Mouse (Mus musculus) adrenal gland, adult 18-20 months (tissue): ENCODE measurements around the gene Ppp1r12b. TPM values are rescaled to one million over a fixed set of nuclear protein-coding genes. Genes with fewer than 3 reads are reported as not detected.

Experiments used
- DNase-seq, 2 experiments: peaks; one replicate each; pipeline ENCODE4 v3.0.0; 2021 to 2022; ENCODE audit warnings: low spot score in 2 of 2
- total RNA-seq, 2 experiments: library from RNA; stranded (reverse); gene quantifications; 1 replicate in 1 of 2; 2 replicates in 1 of 2; pipeline ENCODE4 v1.2.3; 2021

Ppp1r12b gene
- total RNA-seq, 2 experiments from 2014 or later, result 10.7 to 12.1 TPM

DNA sequence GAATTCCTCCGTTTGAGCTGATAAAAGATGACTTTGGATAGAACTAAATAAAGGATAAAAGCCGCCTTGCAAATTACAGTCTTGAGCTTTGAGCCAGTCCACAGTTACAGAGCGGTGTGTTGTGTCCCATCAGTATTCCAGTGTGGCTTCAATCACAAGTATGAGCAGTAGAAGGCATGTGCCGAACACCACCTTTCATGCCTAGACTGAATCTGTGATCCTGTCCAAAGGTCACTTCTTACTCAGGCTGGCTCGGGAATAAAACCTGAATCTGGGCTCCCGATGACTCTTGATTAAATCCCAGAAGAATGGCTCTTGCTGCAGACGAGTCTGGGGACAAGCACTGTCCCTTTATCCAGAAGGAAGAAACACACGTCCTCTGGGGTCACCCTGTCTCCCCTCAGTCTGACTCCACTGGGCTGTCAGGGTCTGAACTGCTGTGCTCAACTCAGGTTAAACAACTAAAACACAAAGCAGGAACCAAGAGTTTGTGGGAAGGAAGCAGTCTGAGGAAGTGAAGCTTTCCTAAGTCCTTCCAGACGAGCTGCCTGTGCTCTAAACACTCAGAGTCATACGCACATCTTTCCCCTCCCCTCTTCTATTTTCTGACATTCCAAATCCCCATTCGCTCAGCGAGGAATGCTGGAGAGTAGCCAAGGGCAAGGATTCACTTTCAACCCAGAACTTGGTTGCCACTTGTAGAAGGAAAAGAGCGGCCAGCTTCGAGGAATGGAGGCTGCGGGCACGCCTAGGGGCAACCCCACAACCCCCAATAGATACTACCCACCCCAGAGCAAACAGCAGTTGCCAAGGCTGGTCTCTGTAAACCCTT lies 152.2 kb downstream of the Ppp1r12b start:
- peak; percentile 47 to 57 for DNase-seq

- DNase-seq, result no peak
Observed at GRCm38 (mm10) chr1:134801758-134802157, 154.0 kb downstream of the Ppp1r12b start.

- no peak for DNase-seq
Observed at GRCm38 (mm10) chr1:134796536-134796935, 159.2 kb downstream of the Ppp1r12b start.

DNA sequence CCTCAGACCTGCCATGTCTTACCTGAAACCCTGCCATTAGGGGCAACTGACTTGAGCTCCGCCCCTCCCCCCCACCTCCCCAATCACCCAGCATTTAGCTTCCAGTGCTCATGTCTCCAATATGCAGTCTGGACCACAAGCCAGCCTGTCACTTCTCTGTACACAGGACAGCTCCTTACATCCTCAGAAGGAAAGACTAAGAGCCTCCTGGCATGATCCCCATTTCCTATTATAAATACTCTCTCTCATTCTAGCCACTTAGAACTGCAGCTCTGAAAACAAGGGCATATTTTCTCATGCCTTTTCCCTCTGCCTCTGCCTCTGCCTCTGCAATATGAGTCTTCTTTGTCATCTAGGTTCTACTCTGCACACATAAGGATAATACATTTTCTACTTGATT lies 159.7 kb downstream of the Ppp1r12b start:
- DNase-seq, result no peak

DNA sequence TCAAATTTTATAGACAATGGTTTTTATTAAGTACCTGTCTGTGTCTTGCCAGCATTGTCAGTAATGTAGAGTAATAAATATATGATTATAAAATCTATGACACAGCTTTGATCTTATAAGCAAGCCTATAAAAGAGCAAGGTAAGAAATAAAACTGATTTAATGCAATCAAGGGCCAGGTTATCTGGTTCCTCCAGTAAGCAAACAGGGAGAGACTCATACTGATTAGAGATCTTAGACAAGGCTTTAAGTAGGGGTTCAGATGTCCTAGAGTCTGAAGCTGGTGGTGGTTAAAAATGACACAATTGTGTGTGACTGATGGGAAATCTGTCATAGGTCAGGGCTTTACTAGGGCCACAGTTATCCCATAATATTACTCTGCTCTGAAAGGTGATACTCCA lies 164.3 kb downstream of the Ppp1r12b start:
- DNase-seq, result no peak

DNA sequence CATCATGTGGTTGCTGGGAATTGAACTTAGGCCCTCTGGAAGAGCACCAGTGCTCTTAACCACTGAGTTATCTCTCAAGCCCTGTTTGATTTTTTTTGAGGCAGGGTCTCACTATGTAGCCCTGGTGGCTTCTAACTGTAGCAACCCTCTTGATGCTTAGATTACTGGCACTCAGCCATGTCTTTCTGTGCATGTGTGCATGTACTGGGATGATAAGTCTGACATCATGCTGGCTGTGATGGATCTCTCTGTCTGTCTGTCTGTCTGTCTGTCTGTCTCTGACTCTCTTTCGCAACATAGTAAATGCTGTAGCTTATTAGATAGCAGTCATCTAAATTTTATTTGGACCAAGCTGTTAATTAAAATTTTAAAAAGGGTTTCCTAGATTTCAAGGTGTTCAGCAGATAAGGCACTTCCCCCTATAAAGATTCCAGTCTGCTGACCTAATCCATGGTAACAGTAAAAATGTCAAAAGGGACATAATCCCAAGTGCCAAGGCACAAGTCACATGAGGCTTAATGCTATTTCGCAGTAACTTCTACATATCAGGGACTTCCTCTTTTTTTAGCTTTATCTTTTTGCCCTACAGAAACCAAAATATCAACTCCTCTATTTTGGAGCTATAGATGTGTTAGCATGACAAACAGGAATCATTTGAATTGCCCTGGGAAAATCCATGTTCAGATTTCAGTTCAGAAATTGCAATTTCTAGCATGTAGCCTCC lies 164.9 kb downstream of the Ppp1r12b start:
- no peak for DNase-seq

DNA sequence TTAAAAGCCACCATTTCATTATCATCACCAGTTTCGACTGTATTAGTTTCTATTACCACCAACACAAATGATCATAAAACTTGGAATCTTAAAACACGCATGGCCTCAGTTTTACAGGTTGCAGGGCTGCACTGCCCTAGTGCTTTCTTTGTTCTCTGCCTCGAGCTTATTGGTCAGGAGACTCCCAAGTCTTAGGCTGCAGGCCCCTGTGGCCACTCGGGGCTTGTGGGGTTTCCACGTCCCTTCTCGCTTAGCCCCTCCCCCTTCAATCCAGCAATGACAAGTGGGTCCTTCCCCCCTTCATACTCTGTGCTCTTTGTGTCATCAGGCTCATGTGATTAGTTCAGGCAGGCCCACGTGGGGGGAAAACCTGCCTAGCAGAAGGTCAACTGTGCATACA lies 167.6 kb downstream of the Ppp1r12b start:
- DNase-seq, result no peak

DNA sequence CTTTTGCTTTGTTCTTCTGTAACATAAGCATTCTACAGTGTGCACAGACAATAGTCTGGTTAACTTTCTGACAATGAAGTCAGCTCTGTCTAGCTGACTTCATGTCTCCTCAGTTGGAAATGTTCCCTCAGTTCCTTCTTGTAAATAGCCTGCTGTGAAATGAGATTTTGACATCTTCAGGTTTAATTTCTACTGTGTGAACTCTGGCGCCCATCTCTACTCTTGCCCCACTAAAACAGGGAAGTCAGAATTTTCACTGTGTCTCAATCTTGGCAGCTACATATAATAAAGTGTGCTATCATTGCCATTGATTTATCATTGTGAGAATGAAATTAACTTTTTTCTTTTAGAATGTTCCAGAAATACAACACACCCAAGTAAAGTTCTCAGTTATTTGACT lies 170.8 kb downstream of the Ppp1r12b start:
- no peak for DNase-seq

GRCm38 (mm10) chr1:134784481-134784880 lies 171.3 kb downstream of the Ppp1r12b start:
- no peak for DNase-seq

DNA sequence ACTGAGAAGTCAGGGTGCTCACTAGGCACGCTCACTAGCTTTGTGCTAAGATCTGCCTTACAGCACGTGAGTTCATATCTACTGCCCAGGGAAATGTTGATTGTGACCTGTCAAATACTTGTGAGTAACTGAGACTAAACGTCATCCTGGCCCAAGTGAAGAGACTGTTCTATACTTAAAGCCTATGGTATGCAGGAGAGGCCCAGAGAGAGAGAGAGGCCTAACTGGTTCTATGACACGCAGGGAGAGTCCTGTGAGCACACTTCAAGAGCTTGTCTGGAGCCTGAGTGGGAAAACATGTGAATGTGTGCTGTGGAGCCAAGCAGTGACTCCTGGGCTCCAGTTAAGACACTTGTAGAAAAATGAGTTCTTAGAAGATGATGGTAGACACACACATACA lies 171.8 kb downstream of the Ppp1r12b start:
- DNase-seq, result no peak

DNA sequence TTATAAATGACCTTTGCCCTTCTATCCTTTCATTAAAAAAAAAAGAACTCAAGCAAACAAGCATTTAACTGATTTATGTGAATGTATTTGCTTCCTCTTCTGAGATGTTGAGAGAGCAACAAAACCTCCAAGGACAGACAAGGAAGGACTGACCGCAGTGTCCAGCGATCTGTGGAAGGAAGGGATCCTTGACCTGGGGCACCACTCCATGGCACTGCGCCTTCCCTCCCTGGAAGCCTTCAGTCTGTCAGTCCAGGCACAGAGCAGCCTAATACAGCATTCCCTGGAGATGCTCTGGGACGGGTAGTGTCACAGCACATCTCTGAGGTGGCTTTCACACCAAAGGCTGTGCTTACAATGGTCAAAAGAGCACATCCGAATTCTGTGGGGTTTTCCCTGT lies 172.9 kb downstream of the Ppp1r12b start:
- no peak for DNase-seq

GRCm38 (mm10) chr1:134777936-134778548 lies 177.7 kb downstream of the Ppp1r12b start:
- no peak for DNase-seq

DNA sequence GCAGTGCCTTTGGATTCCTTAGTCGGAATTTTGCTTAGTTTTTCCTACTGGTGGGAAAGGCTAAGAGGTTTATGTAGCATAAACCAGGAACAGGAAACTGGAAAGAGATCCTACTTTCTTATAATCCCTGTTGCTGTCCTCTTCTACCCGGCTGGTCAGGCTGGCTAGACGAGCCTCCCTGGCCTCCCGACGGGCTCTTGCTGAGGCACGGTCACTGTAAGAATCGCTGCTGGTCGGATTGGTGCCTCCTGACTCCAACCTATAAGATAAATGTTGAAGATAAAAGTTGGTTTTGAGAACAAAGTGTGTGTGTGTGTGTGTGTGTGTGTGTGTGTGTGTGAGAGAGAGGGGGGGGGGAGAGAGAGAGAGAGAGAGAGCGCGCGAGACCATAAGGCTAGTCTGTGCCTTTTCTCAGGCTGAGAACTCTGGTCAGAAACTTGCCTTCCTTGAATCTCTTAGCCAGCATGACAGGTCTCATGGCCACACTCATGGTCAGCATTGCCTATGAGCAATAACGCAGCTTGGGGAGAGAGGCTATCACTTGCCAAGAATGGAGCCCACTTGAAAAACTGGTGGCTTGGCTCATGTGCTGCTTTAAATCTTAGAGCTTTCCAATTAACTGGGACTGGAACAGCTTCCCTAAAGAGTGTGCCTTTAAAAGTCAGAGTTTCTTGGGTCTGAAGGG lies 178.4 kb downstream of the Ppp1r12b start:
- DNase-seq, result no peak

DNA sequence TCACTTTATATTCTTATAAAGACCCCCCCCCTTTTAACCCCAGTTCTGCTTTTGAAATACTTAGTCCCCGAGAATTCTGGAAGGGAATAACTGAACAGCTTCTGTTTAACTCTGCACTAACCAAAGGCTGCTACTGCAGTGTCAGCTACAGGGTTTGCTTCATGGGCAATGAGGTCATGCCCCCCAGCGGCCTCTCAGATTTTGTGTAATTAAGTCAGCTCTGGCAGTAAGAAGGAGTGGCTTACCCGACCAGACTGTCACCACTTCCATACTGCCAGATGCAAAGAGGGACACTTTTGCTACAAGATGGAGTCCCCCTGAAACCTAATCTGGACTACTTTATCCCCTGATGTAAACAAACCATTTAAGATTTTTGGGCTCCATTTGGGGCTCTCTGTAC lies 180.1 kb downstream of the Ppp1r12b start:
- no peak for DNase-seq

DNA sequence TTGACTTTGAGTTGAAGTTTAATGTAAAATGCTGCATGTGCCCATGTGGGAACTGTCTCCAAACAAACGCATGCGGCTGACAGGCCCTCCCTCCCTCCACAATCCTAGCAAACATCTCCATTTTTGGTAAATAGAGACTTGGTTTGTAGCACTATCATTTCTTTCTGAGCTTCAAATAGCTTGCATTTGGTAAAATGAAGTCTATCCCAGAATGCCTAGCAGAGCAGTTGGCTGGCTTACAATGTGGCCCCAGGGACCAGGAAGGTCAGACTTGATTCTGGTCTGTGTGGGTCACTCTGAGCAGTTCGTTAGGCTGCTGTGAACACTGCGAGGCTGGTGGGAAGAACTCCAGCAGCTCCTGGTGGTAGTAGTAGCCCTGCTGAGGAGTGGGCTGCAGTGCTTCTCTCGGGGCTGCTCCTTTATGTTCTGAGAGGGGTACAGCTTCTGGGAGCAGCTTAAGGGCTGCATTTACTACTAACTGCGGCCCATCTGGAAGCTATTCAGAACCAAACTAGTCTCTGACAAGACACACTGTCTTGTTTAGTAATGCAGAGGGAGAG lies 180.9 kb downstream of the Ppp1r12b start:
- no peak for DNase-seq

DNA sequence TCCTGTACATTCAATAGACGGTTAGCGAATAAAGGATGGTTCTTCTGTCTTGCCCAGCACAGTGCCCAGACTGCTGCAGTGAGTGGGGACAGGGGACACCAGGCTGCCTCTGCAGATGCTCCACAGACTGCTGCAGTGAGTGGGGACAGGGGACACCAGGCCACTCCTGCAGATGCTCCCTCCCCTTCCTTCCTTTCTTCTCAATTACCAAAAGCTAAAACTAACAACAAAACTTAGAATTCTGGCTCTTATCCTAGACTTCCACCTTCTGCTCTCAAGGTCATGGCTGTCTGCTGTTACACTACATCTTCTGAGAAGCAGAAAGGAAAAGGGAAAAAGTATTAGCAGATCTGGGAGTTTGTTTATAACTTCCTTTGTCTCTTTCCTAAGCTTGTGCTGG lies 181.5 kb downstream of the Ppp1r12b start:
- DNase-seq, result no peak

- DNase-seq, result no peak
Observed at GRCm38 (mm10) chr1:134773256-134773655, 182.5 kb downstream of the Ppp1r12b start.

DNA sequence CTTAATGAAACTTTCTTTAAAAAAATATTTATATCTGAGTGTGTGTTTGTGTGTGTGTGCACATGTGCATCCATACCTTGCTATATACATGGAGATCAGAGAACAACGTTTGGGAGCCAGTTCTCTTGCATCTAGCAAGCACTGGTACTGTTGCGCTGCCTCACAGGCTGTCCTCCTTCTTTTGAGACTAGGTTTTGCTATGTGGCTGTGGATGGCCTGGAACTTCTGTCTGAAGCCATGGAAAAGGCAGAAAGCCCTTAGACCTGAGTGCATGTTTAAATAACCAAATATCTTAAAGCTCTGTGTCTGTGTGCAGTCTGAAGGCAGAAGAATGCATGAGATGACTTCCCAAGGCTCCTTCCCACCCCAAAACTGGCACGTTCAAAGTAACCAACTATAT lies 182.9 kb downstream of the Ppp1r12b start:
- no peak for DNase-seq

GRCm38 (mm10) chr1:134771999-134772398 lies 183.7 kb downstream of the Ppp1r12b start:
- no peak for DNase-seq

GRCm38 (mm10) chr1:134771353-134771752 lies 184.4 kb downstream of the Ppp1r12b start:
- no peak for DNase-seq

- DNase-seq, result no peak
Observed at GRCm38 (mm10) chr1:134770312-134770711, 185.4 kb downstream of the Ppp1r12b start.
